Comparison of ENCODE assay signal across 16 mouse cellular contexts in genomic region chr2:121717133-121717532, GRCm38 (mm10).
DNase-seq lines count a peak whose midpoint lies in the region; ATAC-seq and TF ChIP-seq lines count a peak whose summit lies in the region.
"Had no signal": no experiment of that assay in that cellular context is flagged by ENCODE, and none has a peak within 500 bp of the region (broad histone marks: within the 10 kb centered on the region; RNA-seq: fewer than 3 reads in every experiment).

No protein-coding gene starts in this region.

- DNase-seq in hindbrain, postnatal 0 days (ENCODE audit: low spot score) = peak; percentile 55
- DNase-seq in c-Kit-positive CD71-negative TER-119-negative erythroid progenitor cells, embryonic 14.5 days (ENCODE audit: low read depth) = peak; percentile 25
- no peak for DNase-seq in spleen, postnatal 14 days (ENCODE audit: low spot score in 2 of 2)
- DNase-seq: cerebellum, adult 9-10 months; gastrocnemius, postnatal 36 days; lung, adult 18-20 months had no signal

- H3K27ac ChIP-seq in hindbrain, postnatal 0 days = no peak overlapping the region
- H3K27ac ChIP-seq in hindbrain, embryonic 12.5 days = no peak overlapping the region
- H3K27ac ChIP-seq in forebrain, embryonic 16.5 days (ENCODE audit: low read length) = no peak overlapping the region
- no peak overlapping the region for H3K27ac ChIP-seq in midbrain, embryonic 13.5 days
- H3K27ac ChIP-seq: embryonic facial prominence, embryonic 13.5 days; kidney, postnatal 0 days; limb, embryonic 15.5 days; macrophage; stomach, embryonic 15.5 days had no signal

- no peak overlapping the region for H3K4me3 ChIP-seq in hindbrain, postnatal 0 days (ENCODE audit: low read length)
- no peak overlapping the region for H3K4me3 ChIP-seq in hindbrain, embryonic 12.5 days
- H3K4me3 ChIP-seq in forebrain, embryonic 16.5 days (replicated peaks; ENCODE audit: low read length) = no peak overlapping the region
- no peak overlapping the region for H3K4me3 ChIP-seq in midbrain, embryonic 13.5 days (replicated peaks)
- H3K4me3 ChIP-seq: embryonic facial prominence, embryonic 13.5 days; limb, embryonic 15.5 days; stomach, embryonic 15.5 days had no signal

- TF ChIP-seq CTCF in hindbrain, postnatal 0 days (IDR thresholded peaks at IDR 0.05; ENCODE audit: low read depth) = no peak

- 37% methylated on average over 3 of the region's 3 CpGs for WGBS in hindbrain, postnatal 0 days
- WGBS in hindbrain, embryonic 12.5 days = 55% methylated on average over 3 of the region's 3 CpGs
- WGBS in forebrain, embryonic 16.5 days = 45% methylated on average over 3 of the region's 3 CpGs
- 47% methylated on average over 3 of the region's 3 CpGs for WGBS in midbrain, embryonic 13.5 days

- H3K36me3 ChIP-seq in hindbrain, postnatal 0 days (ENCODE audit: insufficient read depth, low read length) = no peaks in the 10 kb centered on the region
- no peaks in the 10 kb centered on the region for H3K36me3 ChIP-seq in hindbrain, embryonic 12.5 days
- no peaks in the 10 kb centered on the region for H3K36me3 ChIP-seq in forebrain, embryonic 16.5 days (ENCODE audit: control insufficient read depth, insufficient read depth)
- 0 out of 2 replicates have a peak, but pooled peaks cover 4% of the 10 kb centered on the region for H3K36me3 ChIP-seq in midbrain, embryonic 13.5 days
- H3K36me3 ChIP-seq: embryonic facial prominence, embryonic 13.5 days; limb, embryonic 15.5 days; stomach, embryonic 15.5 days had no signal

- H3K9ac ChIP-seq in hindbrain, postnatal 0 days (replicated peaks; ENCODE audit: low read length) = no peak overlapping the region
- H3K9ac ChIP-seq in hindbrain, embryonic 12.5 days = no peak overlapping the region
- no peak overlapping the region for H3K9ac ChIP-seq in forebrain, embryonic 16.5 days (replicated peaks; ENCODE audit: low read depth, low read length)
- H3K9ac ChIP-seq in midbrain, embryonic 13.5 days (replicated peaks) = no peak overlapping the region
- H3K9ac ChIP-seq: embryonic facial prominence, embryonic 13.5 days; limb, embryonic 15.5 days; stomach, embryonic 15.5 days had no signal

- no peaks in the 10 kb centered on the region for H3K9me3 ChIP-seq in hindbrain, postnatal 0 days (ENCODE audit: low read length)
- no peaks in the 10 kb centered on the region for H3K9me3 ChIP-seq in hindbrain, embryonic 12.5 days (replicated peaks)
- 0 out of 2 replicates have a peak, but pooled peaks cover 2% of the 10 kb centered on the region for H3K9me3 ChIP-seq in forebrain, embryonic 16.5 days (ENCODE audit: control insufficient read depth, low read length)
- no peaks in the 10 kb centered on the region for H3K9me3 ChIP-seq in midbrain, embryonic 13.5 days
- H3K9me3 ChIP-seq: embryonic facial prominence, embryonic 13.5 days; limb, embryonic 15.5 days; stomach, embryonic 15.5 days had no signal

- H3K27me3 ChIP-seq in hindbrain, postnatal 0 days (ENCODE audit: insufficient read depth, low read length) = no peaks in the 10 kb centered on the region
- no peaks in the 10 kb centered on the region for H3K27me3 ChIP-seq in hindbrain, embryonic 12.5 days
- H3K27me3 ChIP-seq in forebrain, embryonic 16.5 days (replicated peaks; ENCODE audit: control insufficient read depth, insufficient read depth, low read length) = no peaks in the 10 kb centered on the region
- no peaks in the 10 kb centered on the region for H3K27me3 ChIP-seq in midbrain, embryonic 13.5 days
- H3K27me3 ChIP-seq: embryonic facial prominence, embryonic 13.5 days; limb, embryonic 15.5 days; stomach, embryonic 15.5 days had no signal

- ATAC-seq in hindbrain, postnatal 0 days = no peak
- ATAC-seq in hindbrain, embryonic 12.5 days (ENCODE audit: low FRiP score) = no peak
- ATAC-seq in forebrain, embryonic 16.5 days = peak; percentile 65; the same call in 1 of the 2 replicates
- 0 out of 2 replicates have a peak, but pooled peaks have one; percentile 43 for ATAC-seq in midbrain, embryonic 13.5 days
- ATAC-seq in erythroblast, adult 5-6 weeks (replicated peaks; ENCODE audit: low FRiP score, poor library complexity, severe bottlenecking) = no peak
- ATAC-seq: inflammation-experienced regulatory T-cells, adult 6 months had no signal

- no peak overlapping the region for H3K4me2 ChIP-seq in hindbrain, postnatal 0 days (ENCODE audit: low read depth, low read length)
- H3K4me2 ChIP-seq in hindbrain, embryonic 12.5 days (replicated peaks) = no peak overlapping the region
- H3K4me2 ChIP-seq in forebrain, embryonic 16.5 days (ENCODE audit: low read length) = no peak overlapping the region
- no peak overlapping the region for H3K4me2 ChIP-seq in midbrain, embryonic 13.5 days (replicated peaks)
- H3K4me2 ChIP-seq: embryonic facial prominence, embryonic 13.5 days; limb, embryonic 15.5 days; stomach, embryonic 15.5 days had no signal

- H3K4me1 ChIP-seq in hindbrain, postnatal 0 days (ENCODE audit: insufficient read depth, low read length) = no peaks in the 10 kb centered on the region
- peaks cover 13% of the 10 kb centered on the region for H3K4me1 ChIP-seq in hindbrain, embryonic 12.5 days
- H3K4me1 ChIP-seq in forebrain, embryonic 16.5 days (replicated peaks; ENCODE audit: control insufficient read depth, insufficient read depth, low read length) = peaks cover 16% of the 10 kb centered on the region
- H3K4me1 ChIP-seq in midbrain, embryonic 13.5 days (replicated peaks) = peaks cover 24% of the 10 kb centered on the region
- H3K4me1 ChIP-seq: embryonic facial prominence, embryonic 13.5 days; limb, embryonic 15.5 days; stomach, embryonic 15.5 days had no signal

Comparison
In these comparisons a context has a peak if more than half of its experiments do, and no peak if none do; other contexts are left out.
1. ATAC-seq: peak in forebrain, embryonic 16.5 days (single experiment) and midbrain, embryonic 13.5 days (single experiment); none in hindbrain, postnatal 0 days (single experiment), hindbrain, embryonic 12.5 days (single experiment) and erythroblast, adult 5-6 weeks (single experiment).
2. DNase-seq: peak in hindbrain, postnatal 0 days (single experiment) and c-Kit-positive CD71-negative TER-119-negative erythroid progenitor cells, embryonic 14.5 days (single experiment); none in spleen, postnatal 14 days (0 of 2).